Mouse (Mus musculus) B cell, adult 62 days (primary cell): ENCODE measurements around the gene Supv3l1. TPM values are rescaled to one million over a fixed set of nuclear protein-coding genes. Genes with fewer than 3 reads are reported as not detected.

ENCODE experiments used
- total RNA-seq: library from RNA; stranded (reverse); gene quantifications from 4 replicates; pipeline ENCODE4 v1.2.4, GENCODE M21; 2023

The Supv3l1 gene
- 25.9 to 30.0 TPM (median 26.8 TPM) in 4 replicates for total RNA-seq

DNA sequence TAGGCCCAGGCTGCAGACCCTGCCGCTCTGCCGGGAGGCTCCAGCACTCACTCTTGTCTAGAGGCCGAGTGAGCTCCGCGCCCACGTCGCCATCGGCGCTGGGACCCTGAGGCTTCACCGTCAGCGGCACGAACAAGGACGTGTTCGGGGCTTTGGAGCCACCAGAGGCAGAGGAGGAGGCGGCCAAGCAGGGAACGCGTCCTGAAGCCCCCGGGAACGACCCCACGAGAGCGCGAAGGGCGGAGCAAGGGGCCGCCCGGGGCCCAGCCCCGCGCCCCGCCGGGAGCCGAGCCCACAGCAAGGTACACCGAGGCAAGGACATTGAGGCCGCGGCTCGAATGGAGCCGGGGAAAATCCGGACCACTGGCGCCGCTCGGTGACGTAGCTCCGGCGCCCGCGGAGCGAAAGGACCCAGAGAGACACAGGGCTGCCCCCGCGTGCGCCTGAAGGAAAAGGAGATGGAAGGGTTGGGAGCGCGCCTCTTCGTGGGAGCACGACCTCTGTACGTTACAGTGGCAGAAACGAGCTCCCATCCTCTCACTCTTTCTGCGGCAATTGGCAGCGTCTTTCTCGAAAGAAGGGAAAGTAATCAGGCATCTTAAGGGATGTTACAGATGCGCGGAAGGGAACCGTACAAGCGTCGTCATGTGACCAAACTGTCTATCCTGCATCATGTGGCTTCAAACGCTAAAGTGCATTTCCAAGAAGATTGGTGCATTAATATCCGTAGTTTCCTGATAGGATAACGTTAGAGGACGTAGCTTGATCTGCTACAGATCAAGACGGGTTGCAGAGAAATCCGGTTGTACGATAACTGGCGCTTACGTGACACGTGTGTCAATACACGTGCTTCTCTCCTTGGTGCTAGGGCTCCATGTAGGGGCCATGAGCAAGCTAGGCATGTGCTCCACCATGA is at the start of gene Supv3l1, which contains the start of gene 4930507D05Rik:
Supv3l1 (minus strand) TSS at position 375 of the 916 bp plus-strand sequence.
4930507D05Rik (plus strand) TSS at position 126 of the 916 bp plus-strand sequence.

GRCm38 (mm10) chr10:62486618-62487415 is 37.3 kb upstream of the Supv3l1 start, which contains the start of gene Vps26a:
TSS of gene Vps26a (minus strand) at chr10:62486805.

GRCm38 (mm10) chr10:62422255-62422654 is 27.3 kb downstream of the Supv3l1 start, which contains the start of gene Hkdc1:
TSS of gene Hkdc1 (minus strand) at chr10:62422491.

DNA sequence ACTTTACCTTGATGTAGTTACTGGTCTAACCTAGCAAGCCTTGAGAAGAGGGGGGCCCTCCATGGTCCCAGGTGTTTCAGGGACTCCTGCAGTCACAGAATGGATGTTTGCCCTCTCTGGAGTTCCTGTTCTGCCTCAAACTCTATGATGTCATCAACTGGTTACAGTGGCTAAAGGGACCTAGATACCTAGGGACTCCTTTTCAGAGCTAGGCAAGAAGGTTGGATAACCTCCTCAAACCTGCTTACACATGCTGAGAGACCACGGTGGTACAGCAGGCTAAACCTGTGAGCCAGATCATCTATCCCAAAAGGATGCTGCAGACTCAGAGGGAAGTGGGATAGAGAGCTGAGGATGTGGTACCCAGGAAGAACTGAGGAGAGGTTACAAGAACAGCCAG is 69.7 kb downstream of the Supv3l1 start, which contains the start of gene Hk1:
Hk1 (minus strand) TSS at position 101 of the 400 bp plus-strand sequence.

Other genes starting within 250 kb of the Supv3l1 start
- gene Tspan15, start 218.5 kb downstream of the Supv3l1 start, total RNA-seq, result 17.8 to 18.7 TPM (median 18.5 TPM) in 4 replicates
- gene Tacr2, start 197.3 kb downstream of the Supv3l1 start, total RNA-seq, result not detected in 4 replicates
- gene Hk1, start 69.8 kb downstream of the Supv3l1 start, total RNA-seq, result 32.2 to 37.0 TPM (median 33.7 TPM) in 4 replicates
- gene Hkdc1, start 27.2 kb downstream of the Supv3l1 start, total RNA-seq, result not detected in 4 replicates
- gene 4930507D05Rik, start 249 bp downstream of the Supv3l1 start, total RNA-seq, result 0.31 to 0.72 TPM (median 0.64 TPM) in 4 replicates
- 34.2 to 36.3 TPM (median 35.3 TPM) in 4 replicates for gene Vps26a, start 37.1 kb upstream of the Supv3l1 start, total RNA-seq
- 691 to 743 TPM (median 721 TPM) in 4 replicates for gene Srgn, start 77.7 kb upstream of the Supv3l1 start, total RNA-seq
- gene Kif1bp, start 128.7 kb upstream of the Supv3l1 start, total RNA-seq, result 23.1 to 31.8 TPM (median 26.9 TPM) in 4 replicates
- gene Ddx21, start 152.5 kb upstream of the Supv3l1 start, total RNA-seq, result 153 to 161 TPM (median 158 TPM) in 4 replicates
- gene Ddx50, start 201.5 kb upstream of the Supv3l1 start, total RNA-seq, result 150 to 167 TPM (median 153 TPM) in 4 replicates